Mouse (Mus musculus) kidney, adult 18-20 months (tissue): ENCODE measurements around the gene Dcaf15.

ENCODE experiments used
- DNase-seq: peaks from one replicate; pipeline ENCODE4 v3.0.0; 2021

Dcaf15 gene

DNA sequence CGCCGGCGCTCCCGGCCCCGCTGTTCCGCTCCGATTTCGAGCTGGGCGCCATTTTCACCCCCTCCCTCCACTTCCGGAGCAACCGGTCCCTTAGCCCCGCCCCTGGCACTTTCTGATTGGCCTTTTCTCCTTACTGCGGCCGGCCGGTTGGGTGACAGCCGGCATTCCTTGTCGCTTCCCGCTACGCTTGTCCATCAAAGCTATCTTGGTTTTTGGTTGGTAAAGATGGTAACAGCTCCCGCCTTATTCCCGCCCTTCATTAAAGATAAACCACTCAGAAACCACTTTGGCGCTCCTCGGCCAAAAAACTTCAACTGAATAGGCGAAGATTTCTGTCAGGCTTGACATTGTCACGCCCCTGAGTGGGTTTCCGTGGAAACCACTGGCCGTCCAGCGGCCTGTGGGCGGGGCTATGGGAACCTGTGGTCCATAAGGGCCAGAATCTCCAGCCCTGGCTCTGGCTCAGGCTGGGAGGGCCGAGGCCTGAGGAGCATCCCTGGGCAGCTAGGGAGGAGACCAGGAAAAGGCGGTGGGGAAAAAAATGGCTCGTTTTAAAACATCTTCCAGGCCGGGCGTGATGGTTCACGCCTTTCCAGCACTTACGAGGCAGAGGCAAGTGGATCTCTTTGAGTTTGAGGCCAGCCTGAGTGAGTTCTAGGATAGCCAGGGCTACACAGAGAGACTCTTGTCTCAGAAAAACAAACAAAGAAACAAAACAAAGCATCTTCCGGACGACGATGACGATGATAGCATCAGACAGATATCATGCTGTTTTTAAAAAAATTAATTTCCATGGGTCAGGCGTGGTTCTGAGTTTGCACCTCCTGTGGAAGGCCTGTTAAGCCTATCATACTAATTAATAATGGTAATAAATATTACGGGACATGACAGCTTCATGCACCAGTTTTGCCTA, at the start of gene Dcaf15:
Gene Dcaf15, minus strand, starts transcription at position 72 of the 913 bp plus-strand sequence.
- DNase-seq, result peak; percentile 97

- peak; percentile 7 for DNase-seq
Observed at GRCm38 (mm10) chr8:84149181-84149580, 44.6 kb upstream of the Dcaf15 start.

GRCm38 (mm10) chr8:84148531-84148850, 43.9 kb upstream of the Dcaf15 start:
- DNase-seq, result no peak

DNA sequence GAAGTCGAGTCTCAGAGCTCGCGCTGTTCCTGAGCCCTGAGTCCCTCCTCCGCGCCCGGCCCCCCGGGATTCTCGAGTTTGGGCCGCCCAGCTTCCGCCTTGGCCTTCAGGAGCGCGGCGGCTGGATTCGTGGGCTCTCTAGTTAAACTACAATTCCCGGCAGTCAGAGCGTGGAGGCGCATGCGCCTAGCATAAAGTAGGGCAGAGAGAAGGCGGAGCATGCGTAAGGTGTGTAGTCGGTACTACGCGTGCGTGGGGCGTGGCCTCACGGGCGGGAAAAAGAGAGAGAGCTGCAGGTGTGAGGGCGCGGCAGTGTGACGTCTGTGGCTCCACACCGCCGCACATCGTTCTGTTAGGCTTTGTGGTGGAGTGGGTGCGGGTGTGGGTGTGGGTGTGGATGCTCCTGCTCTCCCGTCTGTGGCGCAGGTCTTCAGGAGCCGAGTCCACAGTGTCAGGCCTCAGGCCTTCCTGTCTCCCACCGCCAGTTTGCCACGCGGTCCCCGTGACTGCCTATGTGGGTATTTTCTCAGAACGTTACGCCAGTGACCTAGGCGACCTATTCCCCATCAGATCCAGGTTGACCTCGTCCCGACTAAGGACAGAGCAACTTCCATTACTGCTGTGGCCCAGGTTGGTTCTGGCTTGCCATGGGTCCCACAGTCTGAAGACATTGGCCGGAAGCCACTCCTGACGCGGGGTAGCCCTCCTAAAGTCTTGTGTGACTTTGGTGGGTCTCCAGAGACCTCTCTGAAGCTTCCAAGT, 43.4 kb upstream of the Dcaf15 start, which contains the start of the genes Cc2d1a and 4930432K21Rik:
Gene Cc2d1a, minus strand, starts transcription at position 168 of the 762 bp plus-strand sequence.
Gene 4930432K21Rik, plus strand, starts transcription at position 257 of the 762 bp plus-strand sequence.
- DNase-seq, result peak; percentile 94

DNA sequence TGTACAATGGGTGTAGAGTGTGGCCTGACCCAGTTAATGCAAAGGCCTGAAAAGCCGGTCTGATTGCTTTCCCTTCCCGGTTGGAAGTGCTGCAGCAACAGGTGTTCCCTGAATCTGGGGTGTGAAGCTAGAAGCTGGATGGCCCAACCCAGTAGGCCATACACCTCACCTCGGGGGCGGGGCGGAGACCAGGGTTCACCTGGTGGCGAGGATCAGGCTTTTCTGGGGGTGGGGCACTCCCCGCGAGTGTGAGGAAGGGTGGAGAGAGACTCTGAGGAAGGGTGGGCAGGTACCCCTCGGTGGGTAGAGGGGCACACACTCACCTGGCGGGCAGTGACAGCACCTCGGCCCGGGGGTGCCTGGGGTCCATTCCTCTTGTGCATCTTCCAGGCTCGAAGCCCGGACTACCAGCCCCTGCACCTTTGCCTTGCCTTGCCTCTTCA, 42.8 kb upstream of the Dcaf15 start:
- no peak for DNase-seq

GRCm38 (mm10) chr8:84144636-84145245, 40.2 kb upstream of the Dcaf15 start:
- DNase-seq, result no peak

- DNase-seq, result no peak
Observed at GRCm38 (mm10) chr8:84140838-84141237, 36.3 kb upstream of the Dcaf15 start.

- no peak for DNase-seq
Observed at GRCm38 (mm10) chr8:84137848-84138247, 33.3 kb upstream of the Dcaf15 start.

DNA sequence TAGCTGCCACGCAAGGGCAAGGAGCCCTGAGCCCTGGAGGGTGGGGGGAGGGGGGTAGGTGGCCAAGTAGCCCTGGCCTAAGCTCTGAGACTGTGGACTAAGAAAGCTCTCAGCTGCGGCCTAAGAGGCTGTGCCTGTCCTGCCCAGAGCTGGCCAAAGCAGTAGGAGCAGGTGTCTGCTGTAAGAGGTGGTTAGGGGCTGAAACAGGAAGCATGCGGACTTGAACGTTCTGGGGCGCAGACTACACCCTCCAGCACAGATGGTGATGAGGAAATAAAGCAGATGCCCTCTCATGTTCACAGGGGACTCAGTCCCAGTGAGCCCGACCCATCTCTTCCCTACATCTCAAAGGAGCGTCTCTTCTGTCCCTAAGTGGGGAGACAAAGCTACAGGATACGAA, 27.7 kb upstream of the Dcaf15 start:
- no peak for DNase-seq

GRCm38 (mm10) chr8:84130806-84131205, 26.2 kb upstream of the Dcaf15 start:
- DNase-seq, result peak; percentile 52

DNA sequence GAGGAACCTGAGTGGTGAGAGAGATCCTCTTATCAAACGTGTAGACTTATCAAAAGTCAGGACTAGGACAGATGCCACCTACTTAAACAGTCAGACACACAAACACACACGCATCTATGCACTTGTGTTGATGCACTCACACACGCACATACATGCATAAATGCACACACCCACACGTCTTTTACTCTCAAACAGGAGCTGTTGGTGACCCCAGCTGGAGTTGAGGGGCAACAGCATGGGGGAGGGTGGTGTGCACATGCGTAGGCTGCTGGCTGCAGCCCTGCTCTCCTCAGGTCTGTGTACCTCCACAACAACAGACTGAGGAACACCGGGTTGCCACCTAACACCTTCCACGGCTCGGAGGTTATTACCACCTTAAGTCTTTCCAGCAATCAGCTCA, 23.7 kb upstream of the Dcaf15 start:
- no peak for DNase-seq

DNA sequence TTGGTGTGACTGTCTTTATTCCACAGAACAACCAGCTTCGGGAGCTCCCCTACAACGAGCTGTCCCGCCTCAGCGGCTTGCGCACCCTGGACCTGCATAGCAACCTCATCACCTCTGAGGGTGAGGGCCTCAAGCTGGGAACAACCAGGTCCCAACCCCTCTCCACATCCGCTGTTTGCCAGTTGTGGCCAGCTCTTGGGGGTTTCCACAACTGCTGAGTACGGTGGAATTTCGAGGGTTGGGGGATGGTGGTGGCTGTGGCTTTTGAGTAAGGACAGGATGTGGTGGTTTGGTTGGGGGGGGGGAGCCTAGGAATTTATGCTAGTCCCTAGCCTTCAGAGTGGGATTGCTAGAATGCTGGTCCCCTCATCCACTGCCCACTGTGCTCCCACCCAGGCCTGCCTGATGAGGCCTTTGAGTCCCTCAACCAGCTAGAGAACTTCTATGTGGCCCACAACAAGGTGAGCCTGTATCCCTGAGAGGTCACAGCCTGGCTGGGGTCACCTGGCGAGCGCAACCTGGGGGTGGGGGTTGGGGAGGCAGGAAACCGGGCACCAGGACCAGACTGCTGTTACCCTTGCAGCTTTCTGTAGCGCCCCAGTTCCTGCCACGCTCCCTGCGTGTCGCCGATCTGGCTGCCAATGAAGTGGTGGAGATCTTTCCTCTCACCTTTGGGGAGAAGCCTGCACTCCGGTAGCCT, 22.8 kb upstream of the Dcaf15 start:
- no peak for DNase-seq

- no peak for DNase-seq
Observed at GRCm38 (mm10) chr8:84126742-84127141, 22.2 kb upstream of the Dcaf15 start.

DNA sequence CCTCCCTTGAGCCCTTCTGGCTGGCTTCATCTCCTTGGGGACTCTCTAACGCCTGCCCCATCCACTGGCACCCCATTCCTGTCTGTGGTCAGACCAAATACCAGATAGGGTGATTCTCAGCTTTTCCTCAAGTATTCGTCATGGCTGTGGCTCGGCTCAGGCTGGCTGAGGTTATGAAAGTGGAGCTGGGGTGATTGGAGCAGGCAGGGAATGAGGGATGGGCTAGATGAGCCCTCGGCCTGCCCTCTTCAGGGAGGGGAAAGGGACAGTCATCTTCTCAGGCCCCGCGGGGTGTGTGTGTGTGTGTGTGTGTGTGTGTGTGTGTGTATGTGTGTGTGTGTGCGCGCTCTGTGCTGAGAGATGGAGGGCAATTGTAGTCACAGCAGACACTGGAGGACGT, 21.1 kb upstream of the Dcaf15 start, which contains the start of gene Podnl1:
Gene Podnl1, plus strand, starts transcription at position 334 of the 400 bp plus-strand sequence.
- DNase-seq, result no peak

- DNase-seq, result no peak
Observed at GRCm38 (mm10) chr8:84122151-84122550, 17.6 kb upstream of the Dcaf15 start.

DNA sequence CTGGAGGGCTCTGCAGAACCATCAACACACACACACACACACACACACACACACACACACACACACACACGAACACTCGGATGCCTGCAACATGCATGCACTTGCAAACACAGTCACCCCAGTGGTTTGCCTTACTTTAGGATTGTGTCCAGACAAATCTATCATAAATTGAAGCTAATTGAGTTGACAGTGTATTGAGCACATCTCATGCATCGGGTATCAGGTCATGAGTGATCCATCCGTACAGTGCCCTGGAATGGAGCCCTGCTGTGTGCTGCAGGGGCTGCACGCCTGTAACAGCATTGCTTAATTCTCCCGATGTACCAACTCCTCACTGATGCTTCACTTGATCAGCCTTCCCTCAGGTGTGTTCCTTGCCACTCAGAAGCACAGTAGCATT, 11.1 kb upstream of the Dcaf15 start:
- DNase-seq, result no peak

DNA sequence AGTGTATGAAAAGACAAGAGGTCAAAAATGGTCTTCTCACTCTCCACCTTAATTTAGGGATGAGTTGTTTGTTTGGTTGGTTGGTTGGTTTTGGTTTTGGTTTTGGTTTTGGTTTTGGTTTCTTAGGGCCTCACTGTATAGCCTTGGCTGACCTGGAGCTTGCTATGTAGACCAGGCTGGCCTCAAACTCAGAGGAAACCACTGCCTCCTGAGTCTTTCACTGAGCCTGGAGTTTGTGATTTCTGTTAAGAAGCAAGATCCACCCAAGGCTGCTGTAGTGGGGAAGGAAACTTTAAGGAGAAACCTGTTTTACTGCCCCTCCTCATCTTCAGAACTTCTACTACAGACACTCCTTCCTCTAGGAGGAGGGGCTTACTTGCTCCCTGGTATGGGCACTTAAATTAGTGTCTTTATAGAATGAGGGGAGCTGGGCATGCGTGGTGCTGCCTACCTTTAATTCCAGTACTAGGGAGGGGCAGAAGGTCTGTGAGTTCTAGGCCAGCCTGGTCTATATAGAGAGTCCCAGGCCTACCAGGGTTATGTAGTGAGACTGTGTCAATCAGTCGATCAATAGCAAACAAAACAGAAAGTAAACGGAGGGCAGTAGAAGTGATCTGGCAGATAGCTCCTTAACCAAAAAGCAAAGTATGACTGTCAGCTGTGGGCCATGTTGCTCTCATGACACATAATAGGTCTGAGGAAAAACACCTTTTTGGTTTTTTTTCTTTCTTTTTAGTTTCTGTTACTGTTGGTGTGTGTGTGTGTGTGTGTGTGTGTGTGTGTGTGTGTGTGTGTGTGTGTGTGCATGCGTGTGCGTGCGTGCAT, 1.9 kb upstream of the Dcaf15 start:
- DNase-seq, result no peak

GRCm38 (mm10) chr8:84105676-84106075, 1.1 kb upstream of the Dcaf15 start:
- no peak for DNase-seq

- no peak for DNase-seq
Observed at GRCm38 (mm10) chr8:84104221-84104620, 347 bp downstream of the Dcaf15 start.

- peak; percentile 49 for DNase-seq
Observed at GRCm38 (mm10) chr8:84103601-84104000, 967 bp downstream of the Dcaf15 start.

DNA sequence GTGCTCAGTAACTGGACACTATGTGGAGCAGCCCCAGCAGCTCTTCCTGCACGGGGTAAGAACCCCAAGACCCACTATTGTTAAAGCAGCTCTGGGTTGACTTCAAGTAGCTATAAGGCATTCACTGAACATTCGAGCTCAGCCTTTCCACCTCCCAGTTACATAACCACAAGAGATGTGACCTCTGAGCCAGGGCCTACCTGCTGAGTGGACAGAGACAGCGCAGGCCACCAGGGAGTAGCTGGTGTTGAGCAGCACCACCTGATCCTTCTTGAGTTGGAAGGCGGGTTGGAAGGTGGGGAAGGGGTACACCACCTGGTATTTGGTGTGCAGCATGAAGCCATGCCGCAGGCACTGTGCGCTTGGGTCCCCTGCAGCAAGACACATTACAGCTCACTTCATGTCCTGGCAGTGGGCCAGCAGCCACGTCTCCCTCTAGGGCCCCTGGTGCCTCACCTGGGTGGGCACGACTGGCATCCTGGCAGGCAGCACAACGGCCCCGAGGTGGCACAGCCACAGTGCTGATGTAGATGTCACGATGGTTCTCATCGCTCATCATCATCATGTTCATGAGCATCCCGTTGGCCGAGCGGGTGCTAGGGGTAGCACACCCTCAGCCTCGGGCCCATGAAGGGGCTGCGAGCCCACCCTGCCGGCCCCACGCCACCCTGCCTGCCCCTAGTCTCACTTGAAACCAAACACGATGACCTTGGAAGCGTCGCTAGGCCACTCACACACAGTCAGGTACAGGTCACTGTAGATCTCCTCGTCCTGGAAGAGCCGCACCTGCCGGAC, 2.9 kb downstream of the Dcaf15 start:
- DNase-seq, result peak; percentile 29
